Mouse (Mus musculus) E14TG2a.4 (cell line): Measurements from ENCODE around the gene Rplp0.

Experiments used
- CTCF ChIP-seq: conservative IDR thresholded peaks from 2 replicates; pipeline ENCODE4 v1.5.1; 2014; ENCODE audit warnings: low read length
- NANOG ChIP-seq: IDR thresholded peaks from 2 replicates; pipeline ENCODE4 v1.6.1; 2014; ENCODE audit warnings: borderline replicate concordance, low read length, mixed read lengths

GRCm38 (mm10) chr5:115521553-115522461, 37.5 kb upstream of the Rplp0 start:
- TF ChIP-seq CTCF (no peak), NANOG (no peak)
